In genomic region chr1:79449943-79450342, GRCm38 (mm10) we compare ENCODE assay signal across 10 mouse cellular contexts. TPM values are rescaled to one million over a fixed set of nuclear protein-coding genes. Genes with fewer than 3 reads are reported as not detected.
A peak's percentile ranks its signal among the peaks of the same experiment; 100 is the strongest.
DNase-seq lines count a peak whose midpoint lies in the region; ATAC-seq and TF ChIP-seq lines count a peak whose summit lies in the region.
"Had no signal": no experiment of that assay in that cellular context is flagged by ENCODE, and none has a peak within 500 bp of the region (broad histone marks: within the 10 kb centered on the region; RNA-seq: fewer than 3 reads in every experiment).

No protein-coding gene starts in this region.

- no peak overlapping the region for H3K4me3 ChIP-seq in intestine, embryonic 15.5 days (replicated peaks)
- no peak overlapping the region for H3K4me3 ChIP-seq in intestine, postnatal 0 days (ENCODE audit: low read depth, low read length)
- peak overlapping the region; percentile 18; the same call in 1 of the 2 replicates for H3K4me3 ChIP-seq in embryonic facial prominence, embryonic 15.5 days (replicated peaks)
- peak overlapping the region; percentile 39 for H3K4me3 ChIP-seq in hindbrain, embryonic 13.5 days
- H3K4me3 ChIP-seq in midbrain, postnatal 0 days (ENCODE audit: low read depth, low read length), result peak overlapping the region; percentile 30
- H3K4me3 ChIP-seq: liver, embryonic 15.5 days had no signal

- DNase-seq in midbrain, postnatal 0 days (ENCODE audit: low spot score), result no peak
- no peak for DNase-seq in adrenal gland, adult 18-20 months (ENCODE audit: low spot score in 2 of 2)
- DNase-seq: thymus, postnatal 25 days had no signal

- peak overlapping the region; percentile 19; the same call in 1 of the 2 replicates for H3K4me2 ChIP-seq in intestine, embryonic 15.5 days (replicated peaks)
- H3K4me2 ChIP-seq in intestine, postnatal 0 days (replicated peaks; ENCODE audit: low read depth), result no peak overlapping the region
- peak overlapping the region; percentile 41 for H3K4me2 ChIP-seq in embryonic facial prominence, embryonic 15.5 days (replicated peaks)
- H3K4me2 ChIP-seq in hindbrain, embryonic 13.5 days, result peak overlapping the region; percentile 61
- H3K4me2 ChIP-seq in midbrain, postnatal 0 days (ENCODE audit: low read depth, low read length, poor library complexity, severe bottlenecking), result peak overlapping the region; percentile 45
- H3K4me2 ChIP-seq: liver, embryonic 15.5 days had no signal

- 27% methylated on average over 6 of the region's 6 CpGs for WGBS in intestine, embryonic 15.5 days
- 28% methylated on average over 6 of the region's 6 CpGs for WGBS in intestine, postnatal 0 days
- 18% methylated on average over 6 of the region's 6 CpGs for WGBS in embryonic facial prominence, embryonic 15.5 days
- 16% methylated on average over 6 of the region's 6 CpGs for WGBS in hindbrain, embryonic 13.5 days
- WGBS in midbrain, postnatal 0 days, result 10% methylated on average over 6 of the region's 6 CpGs

- H3K9me3 ChIP-seq in intestine, embryonic 15.5 days, result no peaks in the 10 kb centered on the region
- H3K9me3 ChIP-seq in intestine, postnatal 0 days (ENCODE audit: control insufficient read depth), result no peaks in the 10 kb centered on the region
- H3K9me3 ChIP-seq in embryonic facial prominence, embryonic 15.5 days (replicated peaks), result no peaks in the 10 kb centered on the region
- no peaks in the 10 kb centered on the region for H3K9me3 ChIP-seq in hindbrain, embryonic 13.5 days
- H3K9me3 ChIP-seq in midbrain, postnatal 0 days (ENCODE audit: low read length), result no peaks in the 10 kb centered on the region
- H3K9me3 ChIP-seq: liver, embryonic 15.5 days had no signal

- no peak overlapping the region for H3K9ac ChIP-seq in intestine, embryonic 15.5 days
- no peak overlapping the region for H3K9ac ChIP-seq in intestine, postnatal 0 days (ENCODE audit: low read depth, low read length)
- H3K9ac ChIP-seq in embryonic facial prominence, embryonic 15.5 days, result no peak overlapping the region
- peak overlapping the region; percentile 71 for H3K9ac ChIP-seq in hindbrain, embryonic 13.5 days
- H3K9ac ChIP-seq in midbrain, postnatal 0 days (replicated peaks; ENCODE audit: low read length, poor library complexity, severe bottlenecking), result peak overlapping the region; percentile 46
- H3K9ac ChIP-seq: liver, embryonic 15.5 days had no signal

- no peaks in the 10 kb centered on the region for H3K4me1 ChIP-seq in intestine, embryonic 15.5 days (replicated peaks)
- no peaks in the 10 kb centered on the region for H3K4me1 ChIP-seq in intestine, postnatal 0 days (replicated peaks; ENCODE audit: control insufficient read depth, insufficient read depth, low read length)
- peaks cover 9% of the 10 kb centered on the region; the same call in 1 of the 2 replicates for H3K4me1 ChIP-seq in embryonic facial prominence, embryonic 15.5 days
- H3K4me1 ChIP-seq in hindbrain, embryonic 13.5 days (replicated peaks), result peaks cover 40% of the 10 kb centered on the region
- peaks cover 3% of the 10 kb centered on the region; the same call in 1 of the 2 replicates for H3K4me1 ChIP-seq in midbrain, postnatal 0 days (ENCODE audit: insufficient read depth, low read length)
- H3K4me1 ChIP-seq: liver, embryonic 15.5 days had no signal

- TF ChIP-seq CTCF in intestine, postnatal 0 days (IDR thresholded peaks at IDR 0.05; ENCODE audit: low read depth), result no peak
- TF ChIP-seq CTCF in midbrain, postnatal 0 days (IDR thresholded peaks at IDR 0.05), result no peak

- no peak for ATAC-seq in intestine, embryonic 15.5 days
- ATAC-seq in intestine, postnatal 0 days, result no peak
- no peak for ATAC-seq in embryonic facial prominence, embryonic 15.5 days (ENCODE audit: insufficient number of reproducible peaks, low FRiP score, low TSS enrichment, low read depth)
- no peak for ATAC-seq in hindbrain, embryonic 13.5 days (ENCODE audit: low FRiP score)
- no peak; the same call in 1 of the 2 replicates for ATAC-seq in midbrain, postnatal 0 days (ENCODE audit: low FRiP score)
- no peak for ATAC-seq in inflammation-experienced regulatory T-cells, adult 6 months

- no peaks in the 10 kb centered on the region for H3K36me3 ChIP-seq in intestine, embryonic 15.5 days
- no peaks in the 10 kb centered on the region for H3K36me3 ChIP-seq in intestine, postnatal 0 days (ENCODE audit: control insufficient read depth, insufficient read depth)
- H3K36me3 ChIP-seq in embryonic facial prominence, embryonic 15.5 days, result no peaks in the 10 kb centered on the region
- no peaks in the 10 kb centered on the region for H3K36me3 ChIP-seq in hindbrain, embryonic 13.5 days
- H3K36me3 ChIP-seq in midbrain, postnatal 0 days (ENCODE audit: insufficient read depth, low read length), result no peaks in the 10 kb centered on the region
- H3K36me3 ChIP-seq: liver, embryonic 15.5 days had no signal

- H3K27me3 ChIP-seq in intestine, embryonic 15.5 days (replicated peaks), result no peaks in the 10 kb centered on the region
- H3K27me3 ChIP-seq in intestine, postnatal 0 days (replicated peaks; ENCODE audit: control insufficient read depth, insufficient read depth, low read length), result no peaks in the 10 kb centered on the region
- H3K27me3 ChIP-seq in embryonic facial prominence, embryonic 15.5 days, result peaks cover 8% of the 10 kb centered on the region
- H3K27me3 ChIP-seq in hindbrain, embryonic 13.5 days, result no peaks in the 10 kb centered on the region
- H3K27me3 ChIP-seq in midbrain, postnatal 0 days (ENCODE audit: insufficient read depth, low read length), result no peaks in the 10 kb centered on the region
- H3K27me3 ChIP-seq: liver, embryonic 15.5 days had no signal

- no peak overlapping the region for H3K27ac ChIP-seq in intestine, embryonic 15.5 days
- H3K27ac ChIP-seq in intestine, postnatal 0 days (ENCODE audit: low read depth, low read length), result no peak overlapping the region
- no peak overlapping the region for H3K27ac ChIP-seq in embryonic facial prominence, embryonic 15.5 days (replicated peaks)
- peak overlapping the region; percentile 92 for H3K27ac ChIP-seq in hindbrain, embryonic 13.5 days
- peak overlapping the region; percentile 68 for H3K27ac ChIP-seq in midbrain, postnatal 0 days (ENCODE audit: low read depth, low read length)
- H3K27ac ChIP-seq: liver, embryonic 15.5 days had no signal

RNA-seq across cellular contexts. Expression of gene Scg2, which starts 10.0 kb away (rescaled TPM):
- polyA plus RNA-seq in intestine, embryonic 15.5 days (2015; fragmentation: Nextera tagmentation; extraction: Ambion mirVana), result 9.5 and 11.4 TPM in 2 replicates
- polyA plus RNA-seq in intestine, postnatal 0 days (2015; fragmentation: Nextera tagmentation; extraction: Ambion mirVana), result 17.4 and 18.6 TPM in 2 replicates
- 3.2 and 4.1 TPM in 2 replicates for polyA plus RNA-seq in embryonic facial prominence, embryonic 15.5 days (2015; fragmentation: Nextera tagmentation; extraction: Ambion mirVana)
- 66.3 and 79.5 TPM in 2 replicates for polyA plus RNA-seq in hindbrain, embryonic 13.5 days (2015; fragmentation: Nextera tagmentation; extraction: Ambion mirVana)
- total RNA-seq in midbrain, postnatal 0 days (2014; rRNA removed), result 173 and 198 TPM in 2 replicates
- polyA plus RNA-seq in midbrain, postnatal 0 days (2015; fragmentation: Nextera tagmentation; extraction: Ambion mirVana), result 290 and 309 TPM in 2 replicates
- 100 to 1,000 TPM; 843 to 933 TPM for total RNA-seq in adrenal gland, adult 18-20 months (2021)
- polyA plus RNA-seq in inflammation-experienced regulatory T-cells, adult 6 months (2017; shearing (Covaris generic)), result not detected
- total RNA-seq: monocyte, adult 5-6 weeks had no signal

Comparison
In these comparisons a context has a peak if more than half of its experiments do, and no peak if none do; other contexts are left out.
1. H3K27ac ChIP-seq: peak in hindbrain, embryonic 13.5 days (single experiment) and midbrain, postnatal 0 days (single experiment); none in intestine, embryonic 15.5 days (single experiment), intestine, postnatal 0 days (single experiment) and embryonic facial prominence, embryonic 15.5 days (single experiment).
2. H3K4me3 ChIP-seq: peak in embryonic facial prominence, embryonic 15.5 days (single experiment), hindbrain, embryonic 13.5 days (single experiment) and midbrain, postnatal 0 days (single experiment); none in intestine, embryonic 15.5 days (single experiment) and intestine, postnatal 0 days (single experiment).
3. H3K9ac ChIP-seq: peak in hindbrain, embryonic 13.5 days (single experiment) and midbrain, postnatal 0 days (single experiment); none in intestine, embryonic 15.5 days (single experiment), intestine, postnatal 0 days (single experiment) and embryonic facial prominence, embryonic 15.5 days (single experiment).